Mouse (Mus musculus) cerebellum, adult 2 months (tissue): ENCODE results near the gene Myof.

Source experiments
- CTCF ChIP-seq: fragments of 200-500 bp; IDR thresholded peaks from 2 replicates; pipeline ENCODE4 v1.5.1; 2011; ENCODE audit warnings: low read depth, mild to moderate bottlenecking, control low read depth, low read length, moderate library complexity, borderline replicate concordance; ENCODE audit not compliant: insufficient read depth
- POLR2A ChIP-seq: fragments of 200-500 bp; IDR thresholded peaks from 2 replicates; pipeline ENCODE4 v1.6.1; 2011; ENCODE audit warnings: low read length, control low read depth, borderline replicate concordance; ENCODE audit not compliant: insufficient read depth

- TF ChIP-seq CTCF (no peak), POLR2A (no peak)
Observed at GRCm38 (mm10) chr19:38091512-38091985, 48.2 kb upstream of the Myof start.
